Mouse (Mus musculus) large intestine, adult 2 months (tissue): ENCODE results near the gene Scrg1. TPM values are rescaled to one million over a fixed set of nuclear protein-coding genes. Genes with fewer than 3 reads are reported as not detected.
"Not testable (repeated sequence)": the region's sequence is repeated elsewhere in the genome, so short reads cannot be mapped to it uniquely, and the experiment has no call there.

Experiments
- DNase-seq: peaks from one replicate; pipeline ENCODE4 v3.0.0-alpha.2; 2012; ENCODE audit warnings: low read depth, low spot score
- WGBS: fragments of 180-500 bp; shearing (Covaris S2); methylation state at CpG from one replicate; pipeline ENCODE4 v1.1.7; 2018; 5-methylcytosine and 5-hydroxymethylcytosine counted together
- polyA plus RNA-seq: library from polyadenylated mRNA; depleted of rRNA; stranded (reverse); fragments of >200 nt; gene quantifications from 2 replicates; pipeline ENCODE4 v1.2.3, GENCODE M21; 2012; rRNA removed

The Scrg1 gene
- polyA plus RNA-seq, 1 experiment: 0.21 TPM

DNA sequence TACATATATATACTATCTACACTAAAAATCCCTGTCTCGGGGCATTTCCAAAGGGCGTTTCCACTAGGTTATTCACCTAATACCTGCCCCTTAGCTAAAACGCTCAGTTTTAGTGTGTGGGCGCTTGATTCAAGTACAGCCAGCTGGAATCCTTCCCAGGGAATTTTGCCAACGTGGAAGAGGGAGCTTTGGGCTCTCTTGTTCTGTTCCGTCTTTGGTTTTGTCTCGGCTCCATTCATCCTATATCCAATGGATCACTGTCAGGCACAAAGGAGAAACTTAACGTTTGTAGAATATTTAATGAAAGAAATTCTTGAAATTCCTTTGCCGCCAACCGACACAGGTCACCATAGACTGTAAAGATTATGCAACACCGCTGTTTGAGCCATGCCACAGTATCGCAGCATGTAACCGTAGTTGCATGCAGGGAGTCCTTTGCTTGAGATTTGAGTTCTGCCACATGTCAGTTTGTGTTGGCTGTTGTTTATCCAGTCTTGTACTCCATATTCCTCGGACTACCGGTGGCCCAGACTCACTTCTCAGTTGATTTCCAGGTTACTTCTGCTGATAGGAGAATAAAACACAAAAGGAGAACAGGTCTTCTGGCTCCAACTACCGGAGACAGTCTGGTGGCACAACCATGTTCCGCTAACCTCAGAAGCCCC, 43.3 kb downstream of the Scrg1 start:
- no peak for DNase-seq
- WGBS: 23% methylated on average over 17 of the region's 17 CpGs

DNA sequence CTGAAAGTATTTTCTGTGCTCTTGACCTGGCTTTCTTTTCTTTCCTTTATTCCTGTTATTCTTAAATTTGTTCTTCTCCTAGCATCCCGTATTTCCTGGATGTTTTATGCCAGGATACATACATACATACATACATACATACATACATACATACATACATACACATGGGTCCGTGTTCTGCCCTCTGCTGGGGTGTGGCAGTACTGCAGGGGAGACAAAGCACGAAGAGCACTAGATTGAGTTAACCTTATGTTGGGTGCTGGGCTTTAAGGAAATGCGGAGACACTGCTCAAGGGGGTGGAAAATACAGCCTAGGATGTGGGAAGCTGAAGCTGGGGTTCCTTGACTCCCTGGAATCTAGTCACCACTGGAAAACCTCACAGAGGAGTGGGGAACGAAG, 47.9 kb downstream of the Scrg1 start:
- no peak for DNase-seq
- 42% methylated on average over 5 of the region's 5 CpGs for WGBS

DNA sequence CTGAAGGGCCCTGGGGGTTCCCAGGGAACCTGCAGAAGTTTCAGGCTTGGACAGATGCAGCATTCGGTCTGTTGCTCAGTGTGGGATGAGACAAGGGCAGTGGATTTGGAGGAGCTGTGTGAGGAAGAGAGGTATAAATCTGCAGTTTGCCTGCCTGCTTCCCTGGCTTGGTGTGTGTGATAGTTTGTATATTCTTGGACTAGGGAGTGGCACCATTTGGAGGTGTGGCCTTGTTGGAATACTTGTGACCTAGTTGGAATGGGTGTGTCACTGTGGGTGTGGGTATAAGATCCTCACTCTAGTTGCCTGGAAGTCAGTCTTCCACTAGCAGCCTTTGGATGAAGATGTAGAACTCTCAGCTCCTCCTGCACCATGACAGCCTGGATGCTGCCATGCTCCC, 49.8 kb downstream of the Scrg1 start:
- WGBS: 48% methylated on average over 1 of the region's 1 CpGs
- DNase-seq: not testable (repeated sequence)

DNA sequence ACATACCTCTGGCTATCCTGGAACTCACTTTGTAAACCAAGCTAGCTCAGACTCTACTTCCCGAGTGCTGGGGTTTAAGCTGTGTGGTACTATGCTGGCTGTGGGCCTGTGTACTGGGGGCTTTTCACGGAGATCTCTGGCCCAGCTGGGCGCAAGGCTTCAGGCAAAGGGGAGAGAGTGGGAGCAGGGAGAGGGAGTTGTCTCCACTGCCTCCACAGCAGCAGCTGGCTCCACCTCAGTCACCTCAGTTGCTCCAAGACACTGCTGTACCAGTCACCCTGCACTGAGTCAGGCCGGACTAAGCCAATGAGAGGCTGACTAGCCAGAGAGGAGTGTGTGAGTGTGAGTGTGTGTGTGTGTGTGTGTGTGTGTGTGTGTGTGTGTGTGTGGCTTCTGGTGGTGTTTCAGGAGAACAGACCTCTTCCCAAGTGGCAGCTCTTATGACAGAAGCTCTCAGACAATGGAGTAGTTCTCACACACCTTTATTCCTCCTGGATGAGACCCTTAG, 51.9 kb downstream of the Scrg1 start:
- 96% methylated on average over 4 of the region's 4 CpGs for WGBS
- DNase-seq: no peak

DNA sequence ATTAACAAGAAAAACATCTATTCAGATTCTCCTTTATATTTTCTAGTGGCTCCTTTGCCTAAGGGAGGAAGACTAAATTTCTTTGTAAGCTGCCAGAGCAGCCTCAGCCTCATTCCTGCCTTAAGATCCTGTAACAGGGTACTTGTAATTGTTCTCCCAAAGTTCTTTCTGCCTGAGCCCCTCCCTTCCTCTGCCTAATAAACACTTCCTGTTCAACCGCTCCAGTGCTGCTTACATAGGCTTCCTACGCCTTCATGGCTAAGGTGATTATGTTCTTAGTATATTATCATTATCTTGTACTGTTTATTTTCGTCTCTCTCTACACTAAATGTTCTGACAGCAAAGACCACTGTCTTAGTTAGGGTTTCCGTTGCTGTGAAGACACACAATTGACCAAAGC, 52.9 kb downstream of the Scrg1 start:
- WGBS: 56% methylated on average over 4 of the region's 4 CpGs
- no peak for DNase-seq

DNA sequence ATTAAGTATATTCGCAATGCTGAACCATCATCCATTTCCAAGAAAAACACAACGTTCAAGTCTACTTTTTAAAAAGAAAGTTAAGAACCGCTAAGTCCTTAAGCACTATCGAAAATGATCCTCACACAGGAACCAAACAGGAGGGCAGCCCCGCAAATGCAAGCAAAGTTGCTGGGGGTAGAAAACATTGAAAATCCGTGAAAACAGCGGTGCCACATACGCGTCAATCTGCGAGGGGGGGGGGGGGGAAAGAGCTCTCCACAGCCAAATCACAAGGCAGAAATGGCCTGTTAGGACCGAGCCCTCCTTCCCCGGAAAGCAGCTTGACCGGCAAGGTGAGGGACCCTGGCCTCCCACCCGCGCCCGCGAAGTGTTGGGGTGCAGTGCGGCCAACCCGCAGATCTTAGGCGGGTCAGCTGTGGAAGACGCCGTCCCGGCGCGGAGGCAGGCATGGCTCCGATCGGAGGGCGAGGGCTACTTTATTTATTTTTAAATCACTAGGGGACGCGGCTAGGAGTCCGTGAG, 55.1 kb downstream of the Scrg1 start:
- no peak for DNase-seq
- WGBS: 2% methylated on average over 31 of the region's 31 CpGs

DNA sequence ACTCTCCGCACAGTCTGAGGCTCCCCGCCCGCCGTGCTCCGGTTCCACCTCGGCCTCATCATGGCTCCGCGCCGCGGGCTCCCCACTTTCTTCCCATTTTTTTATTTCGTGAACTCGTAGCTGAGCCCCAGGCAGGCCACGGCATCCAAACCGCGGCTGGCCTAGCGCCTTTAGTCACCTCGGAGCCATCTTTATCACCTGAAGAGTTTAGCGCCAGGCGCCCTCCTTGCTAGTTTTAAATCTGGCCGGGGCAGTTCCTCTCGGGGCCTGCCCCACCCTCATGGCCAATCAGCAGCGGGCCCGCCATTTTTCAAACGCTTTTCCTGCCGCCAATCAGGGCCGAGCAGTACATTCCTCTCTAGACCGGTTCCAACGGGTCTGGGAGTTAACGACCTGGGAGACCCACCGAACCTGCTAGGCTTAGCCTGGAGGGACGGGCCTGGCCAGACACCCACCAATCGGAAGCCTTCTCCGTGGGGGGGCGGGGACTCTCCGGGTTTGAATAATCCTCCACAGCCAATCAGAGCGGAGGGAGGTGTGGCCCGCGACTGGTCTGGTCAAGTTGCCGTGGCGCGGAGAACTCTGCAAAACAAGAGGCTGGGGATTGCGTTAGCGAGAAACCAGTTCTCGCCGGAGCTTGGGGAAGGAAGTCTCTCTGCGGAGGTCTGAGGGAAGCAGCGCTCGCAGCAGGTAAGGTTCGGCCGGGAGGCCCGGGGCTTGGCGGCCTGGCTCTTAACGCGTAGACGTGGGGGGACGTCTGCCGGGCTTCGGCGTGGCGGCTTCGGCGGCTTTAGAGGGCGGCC, 55.8 kb downstream of the Scrg1 start, which contains the start of gene Hmgb2:
Hmgb2 (plus strand) TSS at position 592 of the 803 bp plus-strand sequence.
- WGBS: under 1% methylated on average over 63 of the region's 63 CpGs
- peak; percentile 99 for DNase-seq

DNA sequence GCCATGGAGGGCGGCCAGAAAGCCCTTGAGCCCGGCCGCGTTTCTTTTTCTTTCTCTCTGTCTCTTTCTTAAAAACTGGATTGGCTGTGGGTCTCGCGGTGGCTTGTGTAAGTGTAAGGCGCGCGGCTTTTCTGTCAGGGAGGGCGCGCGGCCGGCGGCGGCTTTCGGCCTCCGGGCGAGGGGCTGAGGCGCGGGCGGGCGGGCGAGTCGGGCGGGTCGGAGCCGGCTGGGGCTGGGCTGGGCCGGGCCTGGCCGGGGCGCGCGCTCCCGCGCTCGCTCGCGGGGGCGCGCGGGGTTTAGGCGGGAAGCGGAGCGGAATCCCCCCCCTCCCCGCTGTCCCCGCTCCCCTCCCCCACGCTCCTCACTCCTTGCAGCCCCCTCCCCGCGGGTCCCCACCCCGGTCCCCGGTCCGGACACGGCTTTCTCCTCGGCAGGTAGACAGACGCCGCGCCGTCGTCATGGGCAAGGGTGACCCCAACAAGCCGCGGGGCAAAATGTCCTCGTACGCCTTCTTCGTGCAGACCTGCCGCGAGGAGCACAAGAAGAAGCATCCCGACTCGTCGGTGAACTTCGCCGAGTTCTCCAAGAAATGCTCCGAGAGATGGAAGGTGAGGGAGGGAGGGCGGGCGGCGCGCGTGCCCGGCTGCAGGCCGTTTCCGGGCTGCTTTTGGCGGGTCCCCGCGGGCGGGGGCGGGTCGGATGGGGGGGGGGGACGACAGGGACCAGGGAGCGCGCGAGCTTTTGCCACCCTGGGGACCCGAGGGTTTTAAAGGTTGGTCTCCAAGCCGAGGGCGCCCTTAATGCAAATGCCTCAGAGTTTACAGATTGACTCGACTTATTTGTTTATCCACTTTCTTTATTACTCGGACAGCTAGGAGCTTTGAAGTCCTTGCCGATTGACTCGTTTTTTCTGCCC, 56.7 kb downstream of the Scrg1 start:
- no peak for DNase-seq
- WGBS: under 1% methylated on average over 80 of the region's 96 CpGs

DNA sequence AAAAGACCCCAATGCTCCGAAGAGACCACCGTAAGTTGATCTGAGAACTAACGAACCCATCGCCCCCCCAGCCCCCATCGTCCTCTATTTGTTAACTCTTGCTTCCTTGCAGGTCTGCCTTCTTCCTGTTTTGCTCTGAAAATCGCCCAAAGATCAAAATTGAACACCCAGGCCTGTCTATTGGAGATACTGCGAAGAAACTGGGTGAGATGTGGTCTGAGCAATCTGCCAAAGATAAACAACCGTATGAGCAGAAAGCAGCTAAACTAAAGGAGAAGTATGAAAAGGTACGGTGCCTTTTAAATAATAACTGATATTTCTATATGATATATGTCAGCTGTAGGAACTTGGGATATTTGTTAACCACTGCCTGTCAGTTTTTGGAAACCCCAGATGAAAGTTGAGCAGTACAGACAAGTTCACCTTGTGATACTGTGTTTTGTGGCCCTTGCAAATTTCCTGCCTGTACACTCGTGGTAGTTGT, 57.5 kb downstream of the Scrg1 start:
- not testable (repeated sequence) for DNase-seq
- 4% methylated on average over 10 of the region's 10 CpGs for WGBS

DNA sequence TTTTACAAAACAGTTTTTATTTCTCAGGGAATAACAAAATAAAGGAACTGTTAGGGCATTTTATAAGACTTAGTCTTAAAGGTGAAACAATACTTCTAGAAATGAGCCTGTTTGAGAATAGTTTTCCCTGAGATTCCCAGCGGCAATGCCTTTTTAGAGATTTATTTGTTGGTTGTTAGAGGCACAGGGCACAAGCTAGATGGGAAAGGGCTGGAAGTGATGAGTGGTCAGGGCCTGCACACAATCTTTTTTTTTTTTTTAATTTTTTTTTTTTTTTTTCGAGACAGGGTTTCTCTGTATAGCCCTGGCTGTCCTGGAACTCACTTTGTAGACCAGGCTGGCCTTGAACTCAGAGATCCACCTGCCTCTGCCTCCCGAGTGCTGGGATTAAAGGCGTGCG, 61.0 kb downstream of the Scrg1 start:
- WGBS: 81% methylated on average over 5 of the region's 5 CpGs

DNA sequence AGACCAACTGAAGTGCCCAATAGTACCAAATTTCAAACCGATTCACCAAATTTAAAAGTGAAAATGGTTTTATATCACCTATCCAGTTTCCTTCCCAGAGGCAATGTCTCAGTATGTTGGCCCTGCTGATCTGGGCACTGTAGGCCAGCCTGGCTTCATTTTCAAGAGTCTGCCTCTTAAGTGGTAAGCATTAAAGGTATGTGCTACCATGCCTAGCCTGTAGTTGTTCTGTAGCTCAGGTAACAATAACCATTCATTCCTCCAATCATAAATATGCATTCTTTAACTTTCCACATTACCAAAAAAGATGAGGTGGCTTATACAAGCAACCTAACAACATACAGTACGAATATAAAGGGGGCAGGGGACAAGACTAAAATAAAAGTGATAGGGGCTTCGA, 62.0 kb downstream of the Scrg1 start:
- no peak for DNase-seq
- 90% methylated on average over 3 of the region's 3 CpGs for WGBS

More for the DNA sequence above, 61.0 kb downstream of the Scrg1 start:
- DNase-seq: not testable (repeated sequence)

DNA sequence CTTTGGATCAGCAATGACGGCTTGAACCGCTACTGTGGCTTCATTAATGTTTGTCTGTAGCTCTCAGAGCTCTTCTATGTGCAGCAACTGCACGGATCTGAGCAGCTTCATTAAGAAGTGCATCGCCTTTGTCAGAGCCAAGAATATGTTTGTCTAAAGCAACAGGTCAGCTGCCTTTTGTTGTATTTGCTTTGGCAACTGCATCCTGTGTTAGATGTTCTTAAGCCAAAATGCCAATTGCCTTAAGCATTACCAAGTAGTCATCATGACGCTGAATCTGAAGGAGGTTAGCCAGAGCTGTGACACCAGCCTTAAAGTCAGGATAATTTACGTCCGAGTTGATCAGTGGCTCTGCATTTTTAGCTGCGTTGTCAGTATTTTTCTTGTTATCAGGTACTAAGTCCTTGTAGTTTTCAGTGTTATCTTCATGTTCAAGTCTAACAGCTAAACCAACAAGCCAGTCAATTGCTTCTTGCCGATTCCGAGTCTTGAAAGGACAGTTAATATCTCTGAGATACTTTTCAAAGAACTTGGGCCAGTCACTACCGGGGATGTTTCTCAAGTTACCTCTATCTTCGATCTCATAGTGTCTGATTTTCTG, 64.6 kb downstream of the Scrg1 start:
- WGBS: 69% methylated on average over 12 of the region's 12 CpGs
- no peak for DNase-seq

Other genes starting within 250 kb of the Scrg1 start
- 4.0 and 4.5 TPM in 2 replicates for gene Hand2, start 134.9 kb upstream of the Scrg1 start, polyA plus RNA-seq
- gene Sap30, start 31.9 kb downstream of the Scrg1 start, polyA plus RNA-seq: 6.0 and 9.5 TPM in 2 replicates
- gene Hmgb2, start 56.0 kb downstream of the Scrg1 start, polyA plus RNA-seq: 21.2 and 25.0 TPM in 2 replicates
- gene Galnt7, start 197.1 kb downstream of the Scrg1 start, polyA plus RNA-seq: 12.0 and 20.5 TPM in 2 replicates